Mouse (Mus musculus): ENCODE results near the gene Esd.

Esd gene

GRCm38 (mm10) chr14:74794931-74795330 lies 62.8 kb downstream of the Esd start:
- no peak for DNase-seq (ENCODE audit: low spot score in 2 of 2)

GRCm38 (mm10) chr14:74797386-74798062 lies 65.4 kb downstream of the Esd start:
- DNase-seq (ENCODE audit: low spot score in 2 of 2): no peak

- DNase-seq (ENCODE audit: low spot score in 2 of 2): no peak
Measured at GRCm38 (mm10) chr14:74798063-74798890, 66.2 kb downstream of the Esd start.
